Mouse (Mus musculus): ENCODE measurements around the gene Gcnt1. TPM values are rescaled to one million over a fixed set of nuclear protein-coding genes. Genes with fewer than 3 reads are reported as not detected.

Gene Gcnt1
- polyA plus RNA-seq, 1 experiment from 2014 or later, result 29.6 TPM

DNA sequence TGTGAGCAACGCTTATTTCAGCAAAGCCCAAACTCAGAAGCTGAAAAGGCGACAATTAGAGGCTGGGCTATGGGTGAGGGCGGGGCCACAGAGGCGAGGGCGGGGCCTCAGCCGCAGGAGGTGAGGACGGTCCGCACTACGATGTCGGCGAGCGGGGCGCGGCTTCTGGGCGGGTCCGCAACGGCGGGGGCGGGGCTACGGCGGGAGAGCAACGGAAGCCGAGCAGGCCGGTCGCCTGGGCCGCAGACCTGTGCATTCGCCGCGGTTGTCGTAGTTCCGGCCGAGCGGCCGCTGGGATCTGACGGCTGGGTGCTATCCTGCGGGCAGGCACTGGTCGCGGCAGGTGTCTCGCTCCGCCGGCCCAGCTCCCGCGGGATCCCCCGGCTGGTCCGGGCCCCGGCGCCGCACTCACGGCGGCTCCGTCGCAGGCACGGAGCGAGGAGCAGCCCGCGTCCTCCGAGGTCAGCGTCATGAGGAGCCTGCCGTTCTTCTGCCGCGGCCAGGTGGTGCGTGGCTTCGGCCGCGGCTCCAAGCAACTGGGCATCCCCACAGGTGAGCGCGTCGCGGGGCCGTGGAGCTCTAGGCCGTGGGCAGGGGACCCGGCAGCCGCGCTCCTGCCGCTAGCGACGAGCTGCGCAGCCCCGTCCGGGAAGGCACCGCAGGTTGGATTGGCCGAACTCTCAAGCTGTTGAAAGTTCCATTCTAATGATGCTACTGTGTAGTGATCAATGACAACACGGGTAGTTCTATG lies 21.4 kb upstream of the Gcnt1 start, which contains the start of gene Rfk:
Rfk (plus strand) TSS at position 203 of the 751 bp plus-strand sequence.
- Histone ChIP-seq H3K4me3 (replicated peaks) (peak within 1 kb of the TSS; percentile 87), H3K4me2 (peak within 1 kb of the TSS; percentile 70), H3K9ac (peak within 1 kb of the TSS; percentile 86), H3K9me3 (replicated peaks) (no peaks in the 10 kb centered on the region), H3K27ac (peak within 1 kb of the TSS; percentile 61), H3K27me3 (peaks cover 10% of the 10 kb centered on the region; the same call in 1 of the 2 replicates), H3K36me3 (peaks cover 23% of the 10 kb centered on the region), H3K4me1 (peaks cover 21% of the 10 kb centered on the region)
- under 1% methylated on average over 73 of the region's 83 CpGs for WGBS
- ATAC-seq (replicated peaks; ENCODE audit: low FRiP score), result peak; percentile 99

DNA sequence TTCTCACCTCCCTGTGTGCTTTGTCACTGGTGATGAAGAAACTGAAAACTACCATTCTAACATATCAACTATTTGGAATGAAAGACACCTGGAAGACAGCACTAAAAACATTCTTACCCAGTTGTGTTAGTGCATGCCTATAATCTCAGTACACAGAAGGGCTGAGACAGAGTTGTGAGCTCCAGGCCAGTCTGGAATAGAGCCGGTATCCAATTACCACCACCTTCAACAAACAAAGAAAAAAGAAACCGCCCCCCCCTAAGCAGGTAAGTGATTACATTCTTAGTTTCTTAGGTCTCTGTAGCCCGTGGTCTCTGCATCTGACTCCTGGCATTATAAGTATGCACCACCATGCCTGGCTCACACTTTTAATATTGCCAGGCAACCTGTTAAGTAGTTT lies 20.2 kb upstream of the Gcnt1 start:
- ATAC-seq (replicated peaks; ENCODE audit: low FRiP score), result no peak

DNA sequence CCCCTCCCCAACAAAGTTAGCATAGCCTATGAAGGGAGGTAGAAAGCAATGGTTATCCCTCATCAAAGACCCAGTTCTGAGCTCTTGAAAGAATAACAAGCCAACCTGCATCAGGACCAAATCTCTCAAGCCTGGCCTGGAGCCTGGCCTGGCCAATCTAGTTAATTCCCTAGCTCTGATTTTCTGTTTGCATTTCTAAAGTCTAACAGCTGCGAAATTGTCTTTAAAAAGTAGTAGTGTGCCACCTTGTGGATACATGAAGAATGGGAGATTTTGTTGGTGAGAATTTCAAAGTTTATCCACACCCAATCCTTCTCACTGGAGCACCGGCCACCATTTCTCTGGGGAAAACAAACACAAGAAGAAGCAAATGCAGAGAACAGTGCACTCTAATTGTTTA lies 15.8 kb upstream of the Gcnt1 start:
- WGBS, result 19% methylated on average over 2 of the region's 2 CpGs
- no peak overlapping the region for H3K9ac ChIP-seq
- no peak overlapping the region for H3K4me3 ChIP-seq (replicated peaks)
- no peaks in the 10 kb centered on the region for H3K36me3 ChIP-seq
- H3K4me2 ChIP-seq, result no peak overlapping the region
- peaks cover 10% of the 10 kb centered on the region; the same call in 1 of the 2 replicates for H3K27me3 ChIP-seq
- no peaks in the 10 kb centered on the region for H3K9me3 ChIP-seq (replicated peaks)
- ATAC-seq (replicated peaks; ENCODE audit: low FRiP score), result peak; percentile 19; the same call in 1 of the 2 replicates
- H3K27ac ChIP-seq, result no peak overlapping the region
- H3K4me1 ChIP-seq, result peaks cover 7% of the 10 kb centered on the region

More for the DNA sequence above, 20.2 kb upstream of the Gcnt1 start:
- Histone ChIP-seq H3K36me3 (peaks cover 11% of the 10 kb centered on the region), H3K9ac (no peak overlapping the region), H3K27me3 (peaks cover 10% of the 10 kb centered on the region; the same call in 1 of the 2 replicates), H3K27ac (no peak overlapping the region), H3K9me3 (replicated peaks) (no peaks in the 10 kb centered on the region), H3K4me1 (peaks cover 21% of the 10 kb centered on the region), H3K4me2 (peak overlapping the region; percentile 70), H3K4me3 (replicated peaks) (no peak overlapping the region; the same call in 1 of the 2 replicates)
- 9% methylated on average over 3 of the region's 3 CpGs for WGBS

DNA sequence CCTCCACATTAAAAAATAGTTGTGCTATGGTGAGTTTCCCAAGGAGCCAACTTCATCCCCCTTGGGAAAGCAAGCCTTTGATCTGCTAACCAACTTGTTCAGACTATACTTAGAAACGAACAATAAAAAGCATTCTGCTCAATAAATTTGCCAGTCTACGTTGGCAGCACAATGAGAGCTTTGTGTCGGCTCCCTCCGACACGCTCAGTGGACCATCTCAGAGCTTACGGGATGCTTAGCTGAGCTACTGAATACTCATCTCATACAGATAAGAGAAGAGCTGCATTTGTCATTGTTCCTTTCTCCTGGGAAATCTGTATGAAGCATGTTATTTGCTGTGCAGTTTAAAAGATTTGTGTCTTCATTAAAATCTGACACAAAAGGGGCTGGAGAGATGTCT lies 13.8 kb upstream of the Gcnt1 start:
- WGBS, result 30% methylated on average over 6 of the region's 6 CpGs
- Histone ChIP-seq H3K4me3 (replicated peaks) (no peak overlapping the region), H3K4me2 (no peak overlapping the region), H3K27me3 (no peaks in the 10 kb centered on the region), H3K4me1 (no peaks in the 10 kb centered on the region), H3K36me3 (no peaks in the 10 kb centered on the region), H3K9ac (no peak overlapping the region), H3K9me3 (replicated peaks) (no peaks in the 10 kb centered on the region), H3K27ac (peak overlapping the region; percentile 16; the same call in 1 of the 2 replicates)
- 0 out of 2 replicates have a peak, but pooled peaks have one; percentile 41 for ATAC-seq (replicated peaks; ENCODE audit: low FRiP score)

DNA sequence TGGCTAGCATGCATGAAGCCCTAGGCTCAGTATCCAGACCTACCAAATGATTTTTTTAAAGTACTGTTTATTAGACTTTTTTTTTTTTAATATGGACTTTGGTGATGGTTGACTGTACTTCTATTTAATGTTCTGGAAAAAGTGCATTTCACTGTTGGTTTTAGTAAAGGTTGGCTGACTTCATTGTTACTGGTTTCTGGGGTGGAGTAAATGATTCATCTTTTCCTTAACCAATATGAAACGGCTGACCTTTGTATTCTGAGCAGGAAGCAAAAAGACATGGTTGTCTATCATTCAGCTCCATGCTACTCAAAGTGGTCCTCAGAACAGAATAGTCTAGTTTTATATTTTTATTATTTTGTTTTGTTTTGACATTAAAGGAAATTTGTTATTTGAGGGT lies 12.8 kb upstream of the Gcnt1 start:
- H3K27ac ChIP-seq, result no peak overlapping the region
- no peaks in the 10 kb centered on the region for H3K9me3 ChIP-seq (replicated peaks)
- H3K4me3 ChIP-seq (replicated peaks), result no peak overlapping the region
- no peaks in the 10 kb centered on the region for H3K4me1 ChIP-seq
- WGBS, result 50% methylated on average over 1 of the region's 1 CpGs
- H3K9ac ChIP-seq, result no peak overlapping the region
- H3K27me3 ChIP-seq, result no peaks in the 10 kb centered on the region
- H3K36me3 ChIP-seq, result no peaks in the 10 kb centered on the region
- no peak for ATAC-seq (replicated peaks; ENCODE audit: low FRiP score)
- H3K4me2 ChIP-seq, result no peak overlapping the region

DNA sequence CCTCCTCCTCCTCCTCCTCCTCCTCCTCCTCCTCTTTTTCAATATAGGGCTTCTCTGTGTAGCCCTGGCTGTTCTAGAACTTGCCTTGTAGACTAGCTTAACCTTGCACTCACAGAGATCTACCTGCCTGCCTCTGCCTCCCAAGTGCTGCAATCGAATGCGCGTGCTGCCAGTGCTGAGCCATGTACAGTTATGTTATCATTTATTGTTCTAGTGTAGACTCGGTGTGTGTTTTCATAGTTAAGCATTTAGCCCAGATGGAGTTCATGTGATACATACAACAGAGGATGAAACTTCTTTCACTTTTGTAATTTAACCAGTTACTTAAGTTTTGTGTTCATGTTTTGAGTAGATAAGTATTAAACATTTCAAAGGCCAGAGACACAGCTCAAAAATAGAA lies 12.4 kb upstream of the Gcnt1 start:
- Histone ChIP-seq H3K9me3 (replicated peaks) (no peaks in the 10 kb centered on the region), H3K27ac (no peak overlapping the region)

DNA sequence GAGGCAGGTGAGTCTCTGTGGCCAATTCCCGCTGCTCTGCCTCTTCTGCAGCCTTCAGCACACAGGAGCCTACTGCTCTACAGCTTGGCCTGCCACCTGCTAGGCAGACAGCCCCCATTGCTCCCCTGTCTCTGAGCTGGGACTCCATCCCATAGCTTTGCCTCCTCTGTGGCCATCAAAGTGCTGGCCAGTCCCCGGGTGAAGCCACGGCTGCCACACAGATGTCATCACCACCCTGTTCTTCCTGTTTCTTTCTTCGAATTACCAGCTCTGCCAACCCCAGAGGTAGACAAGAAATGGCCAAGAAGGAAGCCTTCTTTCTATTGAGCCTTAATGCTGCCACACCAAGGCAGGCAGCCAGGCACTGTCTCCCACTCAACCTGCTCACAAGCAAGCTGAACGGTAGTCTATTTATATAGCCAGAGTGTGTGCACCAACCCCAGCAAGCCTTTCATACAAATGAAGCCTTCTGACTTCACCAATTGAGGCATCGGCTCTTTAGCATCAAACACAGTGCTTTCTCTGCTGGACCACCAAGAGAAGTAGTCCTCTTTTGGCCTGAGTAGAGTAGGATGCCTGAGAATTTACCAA lies 10.3 kb upstream of the Gcnt1 start:
- no peaks in the 10 kb centered on the region for H3K4me1 ChIP-seq
- no peaks in the 10 kb centered on the region for H3K36me3 ChIP-seq
- H3K9ac ChIP-seq, result no peak overlapping the region
- no peak overlapping the region for H3K4me2 ChIP-seq
- 81% methylated on average over 6 of the region's 6 CpGs for WGBS
- no peak overlapping the region for H3K4me3 ChIP-seq (replicated peaks)
- no peaks in the 10 kb centered on the region for H3K27me3 ChIP-seq
- H3K9me3 ChIP-seq (replicated peaks), result no peaks in the 10 kb centered on the region
- no peak for ATAC-seq (replicated peaks; ENCODE audit: low FRiP score)
- no peak overlapping the region for H3K27ac ChIP-seq

More for the DNA sequence above, 12.4 kb upstream of the Gcnt1 start:
- no peak overlapping the region for H3K4me2 ChIP-seq
- 94% methylated on average over 4 of the region's 4 CpGs for WGBS
- H3K4me1 ChIP-seq, result no peaks in the 10 kb centered on the region
- no peaks in the 10 kb centered on the region for H3K27me3 ChIP-seq
- H3K4me3 ChIP-seq (replicated peaks), result no peak overlapping the region
- no peaks in the 10 kb centered on the region for H3K36me3 ChIP-seq
- H3K9ac ChIP-seq, result no peak overlapping the region
- ATAC-seq (replicated peaks; ENCODE audit: low FRiP score), result no peak

DNA sequence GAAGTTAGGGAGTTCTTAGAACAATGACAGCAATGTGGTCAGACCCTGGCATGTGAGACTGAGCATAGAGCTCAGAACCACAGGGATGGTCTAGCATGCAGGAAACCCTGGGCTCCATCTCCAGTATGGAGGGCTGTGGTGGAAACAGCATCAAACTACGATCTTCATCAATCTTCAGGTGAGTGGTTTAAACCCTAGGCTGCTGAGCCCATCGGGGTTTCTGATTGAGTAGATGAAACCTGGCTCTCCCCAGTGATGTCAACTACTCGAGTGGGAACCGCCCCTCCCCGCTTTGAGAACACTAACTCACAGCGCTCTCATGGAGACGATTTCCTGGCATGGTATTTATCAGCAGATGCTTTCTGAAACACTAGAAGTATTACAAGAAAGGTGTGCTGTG lies 7.9 kb upstream of the Gcnt1 start:
- Histone ChIP-seq H3K9me3 (replicated peaks) (no peaks in the 10 kb centered on the region), H3K36me3 (no peaks in the 10 kb centered on the region), H3K4me1 (no peaks in the 10 kb centered on the region), H3K9ac (no peak overlapping the region), H3K4me2 (no peak overlapping the region), H3K4me3 (replicated peaks) (no peak overlapping the region), H3K27ac (no peak overlapping the region), H3K27me3 (no peaks in the 10 kb centered on the region)
- no peak for ATAC-seq (replicated peaks; ENCODE audit: low FRiP score)
- WGBS, result 61% methylated on average over 7 of the region's 7 CpGs

DNA sequence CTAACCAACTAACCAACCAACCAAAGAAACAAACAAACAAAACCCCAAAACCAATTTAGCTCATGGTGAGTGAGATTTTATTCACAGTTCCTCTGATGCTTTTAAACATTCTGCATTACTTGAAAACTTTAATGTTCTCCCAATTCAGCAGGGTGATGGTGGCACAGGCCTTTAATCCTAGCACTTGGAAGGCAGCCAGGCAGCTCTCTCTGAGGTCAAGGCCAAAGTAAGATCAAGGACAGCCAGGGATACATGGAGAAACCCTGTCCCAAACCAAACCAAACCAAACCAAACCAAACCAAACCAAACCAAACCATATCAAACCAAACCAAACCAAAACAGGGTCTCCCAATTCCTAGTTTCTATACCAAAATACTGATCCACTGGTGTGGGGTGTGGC lies 6.2 kb upstream of the Gcnt1 start:
- Histone ChIP-seq H3K9ac (no peak overlapping the region), H3K4me3 (replicated peaks) (no peak overlapping the region), H3K4me1 (no peaks in the 10 kb centered on the region), H3K4me2 (no peak overlapping the region), H3K27me3 (no peaks in the 10 kb centered on the region), H3K27ac (no peak overlapping the region), H3K9me3 (replicated peaks) (no peaks in the 10 kb centered on the region), H3K36me3 (no peaks in the 10 kb centered on the region)
- no peak for ATAC-seq (replicated peaks; ENCODE audit: low FRiP score)

DNA sequence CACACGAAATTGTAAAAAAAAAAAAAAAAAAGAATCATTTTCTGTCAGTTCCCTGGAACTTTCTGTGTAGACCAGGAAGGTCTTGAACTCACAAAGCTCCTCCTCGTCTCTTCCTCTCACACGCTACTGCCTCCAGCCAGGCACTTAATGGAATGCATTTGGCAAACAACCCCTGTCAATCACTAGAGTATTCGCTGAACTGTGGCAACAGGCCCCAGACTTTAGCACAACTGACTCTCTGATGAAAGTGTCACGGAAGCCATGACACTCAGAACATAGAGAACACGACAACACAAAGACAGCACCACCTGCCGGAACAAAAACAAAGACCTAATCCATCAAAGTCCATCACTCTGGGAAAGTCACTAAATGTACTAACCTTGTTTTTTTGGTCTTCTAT lies 3.1 kb downstream of the Gcnt1 start:
- Histone ChIP-seq H3K4me3 (replicated peaks) (no peak overlapping the region), H3K27me3 (no peaks in the 10 kb centered on the region), H3K9ac (no peak overlapping the region), H3K27ac (no peak overlapping the region), H3K36me3 (no peaks in the 10 kb centered on the region), H3K9me3 (replicated peaks) (no peaks in the 10 kb centered on the region), H3K4me2 (no peak overlapping the region), H3K4me1 (no peaks in the 10 kb centered on the region)
- ATAC-seq (replicated peaks; ENCODE audit: low FRiP score), result no peak
- WGBS, result 55% methylated on average over 7 of the region's 7 CpGs

DNA sequence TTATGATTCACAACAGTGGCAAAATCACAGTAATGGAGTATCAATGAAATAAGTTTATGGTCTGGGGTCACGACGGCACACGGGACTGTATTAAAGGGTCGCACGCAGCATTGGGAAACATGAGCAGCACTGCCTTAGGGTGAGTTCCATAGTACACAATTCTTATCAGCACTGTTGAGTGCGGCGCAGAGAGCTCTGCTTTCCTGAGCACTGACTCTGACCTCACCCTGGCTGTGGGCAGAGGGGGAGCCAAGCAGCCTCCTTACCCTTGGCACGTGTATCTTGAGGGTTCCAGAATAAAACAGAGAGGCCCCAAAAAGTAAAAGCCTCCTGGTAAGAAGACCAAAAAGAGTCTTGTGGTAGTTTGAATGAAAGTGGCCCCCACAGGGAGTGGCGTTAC lies 4.1 kb downstream of the Gcnt1 start:
- no peaks in the 10 kb centered on the region for H3K36me3 ChIP-seq
- H3K27ac ChIP-seq, result no peak overlapping the region
- ATAC-seq (replicated peaks; ENCODE audit: low FRiP score), result no peak
- no peaks in the 10 kb centered on the region for H3K4me1 ChIP-seq
- H3K4me2 ChIP-seq, result no peak overlapping the region
- H3K9me3 ChIP-seq (replicated peaks), result no peaks in the 10 kb centered on the region
- H3K4me3 ChIP-seq (replicated peaks), result no peak overlapping the region
- H3K9ac ChIP-seq, result no peak overlapping the region
- no peaks in the 10 kb centered on the region for H3K27me3 ChIP-seq
- 90% methylated on average over 9 of the region's 9 CpGs for WGBS

DNA sequence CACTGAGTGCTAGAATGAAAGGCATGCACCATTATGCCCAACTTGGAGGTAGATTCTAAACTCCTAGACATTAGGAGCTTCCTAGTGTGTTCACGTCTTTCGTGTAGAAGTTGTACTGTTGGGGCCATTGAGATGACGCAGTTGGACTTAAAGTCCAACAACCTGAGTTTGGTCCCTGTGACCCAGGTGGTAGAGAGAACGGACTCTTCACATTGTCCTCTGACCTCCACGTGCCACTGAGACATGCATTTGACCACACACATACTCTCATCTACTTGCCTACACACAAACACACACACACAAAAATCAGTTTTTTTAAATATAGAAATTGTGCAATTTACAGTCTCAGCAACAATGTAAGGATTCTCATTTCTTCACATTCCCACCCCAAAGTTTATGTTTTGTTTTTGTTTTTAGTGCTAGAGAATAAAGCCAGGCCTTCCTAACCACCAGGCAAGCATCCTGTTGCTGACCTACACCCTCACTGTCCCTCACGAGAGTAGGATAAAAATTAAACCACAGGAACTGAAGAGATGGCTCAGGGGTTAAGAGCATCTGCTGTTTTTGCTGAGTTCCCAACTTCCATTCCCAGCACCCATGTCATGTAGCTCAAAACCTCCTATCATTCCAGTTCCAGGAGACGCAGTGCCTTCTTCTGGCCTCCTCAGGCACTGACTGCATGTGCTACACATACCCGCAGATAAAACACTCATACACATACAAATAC lies 6.1 kb downstream of the Gcnt1 start:
- H3K4me3 ChIP-seq (replicated peaks), result no peak overlapping the region
- H3K4me1 ChIP-seq, result no peaks in the 10 kb centered on the region
- H3K4me2 ChIP-seq, result no peak overlapping the region
- ATAC-seq (replicated peaks; ENCODE audit: low FRiP score), result no peak
- H3K27me3 ChIP-seq, result no peaks in the 10 kb centered on the region
- no peaks in the 10 kb centered on the region for H3K36me3 ChIP-seq
- H3K9me3 ChIP-seq (replicated peaks), result no peaks in the 10 kb centered on the region
- no peak overlapping the region for H3K27ac ChIP-seq
- WGBS, result 90% methylated on average over 8 of the region's 8 CpGs
- H3K9ac ChIP-seq, result no peak overlapping the region
